Mouse (Mus musculus): ENCODE measurements at regions not wholly inside any gene's neighbourhood (a gene's known extent, or its start where the extent isn't known, plus 50 kb on each side); places are given as distances from the start of the nearest gene placed in this dataset.
A peak's percentile ranks its signal among the peaks of the same experiment; 100 is the strongest.

GRCm38 (mm10) chr13:84763916-84764315 is 425.3 kb upstream of the Ccnh start:
- DNase-seq: peak in 1 of 2 experiments; percentile 33

- peak; percentile 48 to 53 for DNase-seq
These were observed 417.3 kb upstream of the Ccnh start for GRCm38 (mm10) chr13:84771956-84772355.

- DNase-seq: peak; percentile 68 to 72
These were observed 405.9 kb upstream of the Ccnh start for GRCm38 (mm10) chr13:84783017-84783937.

- peak in 1 of 2 experiments; percentile 11 for DNase-seq
These were observed 384.8 kb upstream of the Ccnh start for GRCm38 (mm10) chr13:84804241-84804980.

- peak; percentile 22 to 47 for DNase-seq
These were observed 384.0 kb upstream of the Ccnh start for GRCm38 (mm10) chr13:84805190-84805589.

- DNase-seq: no peak
These were observed 379.6 kb upstream of the Ccnh start for GRCm38 (mm10) chr13:84809605-84810004.

All from cerebellum, postnatal 10 days (tissue).